Mouse (Mus musculus) frontal cortex, postnatal 36 days (tissue): ENCODE results near the gene Tesmin.

ENCODE experiments used
- DNase-seq, 2 experiments: peaks; one replicate each; pipeline ENCODE4 v3.0.0; 2022; ENCODE audit warnings: low spot score in 2 of 2

The Tesmin gene

DNA sequence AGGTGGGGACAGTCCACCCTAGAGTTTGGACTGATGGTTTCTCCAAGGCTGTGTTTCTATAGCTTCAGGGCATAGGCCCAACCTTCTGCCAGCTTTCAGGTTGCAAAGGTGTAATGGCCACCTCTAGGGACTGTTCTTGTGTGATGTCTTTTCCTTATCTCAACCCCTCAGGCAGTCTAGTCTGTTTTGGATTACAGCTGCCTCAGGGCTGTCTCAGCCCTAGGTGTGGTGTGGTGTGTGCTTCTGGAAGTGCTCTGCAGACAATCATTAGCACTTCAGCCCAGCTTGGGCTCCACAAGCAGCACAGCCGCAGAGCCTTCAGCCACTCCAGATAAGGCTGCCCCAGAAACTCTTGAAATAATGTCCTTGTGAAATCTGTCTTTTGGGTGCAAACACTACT lies 3.7 kb downstream of the Tesmin start:
- DNase-seq, result no peak

DNA sequence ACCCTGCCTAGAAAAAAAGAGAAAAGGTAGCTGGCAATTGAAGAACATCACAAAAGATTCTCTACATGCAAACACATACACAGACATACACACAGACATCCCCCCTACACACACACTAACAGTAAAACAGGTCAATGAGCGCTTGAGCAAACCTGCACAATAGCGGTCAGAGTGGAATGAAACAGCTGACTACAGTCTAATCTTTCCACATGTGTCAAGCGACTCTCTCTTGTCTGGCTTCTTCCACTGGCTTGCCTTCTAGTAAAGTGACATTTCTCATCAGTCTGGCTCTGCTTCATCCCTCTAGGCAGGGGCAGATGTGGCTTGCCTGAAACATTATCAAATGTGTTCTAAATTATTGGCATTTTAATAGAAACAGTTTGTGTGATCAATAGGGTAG lies 5.6 kb downstream of the Tesmin start:
- no peak for DNase-seq

DNA sequence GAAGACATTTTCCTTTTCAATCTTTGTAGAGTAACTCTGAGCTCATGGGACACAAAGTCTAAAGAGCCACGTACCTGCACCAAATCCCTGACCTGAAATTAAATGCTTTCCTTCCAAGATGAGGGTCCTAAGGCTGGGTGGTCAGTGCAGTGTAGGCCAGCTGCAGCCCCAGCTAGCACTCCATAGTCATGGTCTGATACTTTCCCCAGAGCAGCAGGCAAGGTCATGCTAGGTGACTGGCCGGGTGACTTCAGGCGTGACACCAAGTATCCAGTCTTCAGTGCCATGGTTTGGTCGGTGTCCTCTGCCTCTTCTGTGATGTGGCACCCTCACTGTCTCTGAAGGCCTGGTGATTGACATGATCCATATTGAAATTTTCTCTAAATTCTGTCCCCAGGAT lies 11.4 kb downstream of the Tesmin start:
- DNase-seq, result no peak

DNA sequence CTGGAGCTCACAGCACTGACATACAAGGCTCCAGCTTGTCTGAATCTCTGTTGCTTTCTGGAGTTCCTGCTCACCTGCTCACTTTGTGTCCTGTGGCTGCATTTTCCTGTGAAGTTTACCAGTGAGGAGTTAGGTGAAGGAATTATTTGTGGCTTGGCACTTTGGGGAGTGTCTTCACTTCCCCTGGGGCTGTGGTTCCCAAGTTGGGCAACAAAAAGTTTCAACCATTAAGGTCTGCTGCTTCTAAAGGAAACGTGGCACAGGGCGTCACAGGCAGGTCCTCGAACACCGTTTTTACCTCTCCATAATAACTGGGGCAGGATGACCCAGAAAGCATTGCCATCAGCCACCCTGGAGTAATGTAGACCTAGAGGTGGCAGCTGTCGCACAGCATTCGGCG lies 12.8 kb downstream of the Tesmin start:
- DNase-seq, result no peak

DNA sequence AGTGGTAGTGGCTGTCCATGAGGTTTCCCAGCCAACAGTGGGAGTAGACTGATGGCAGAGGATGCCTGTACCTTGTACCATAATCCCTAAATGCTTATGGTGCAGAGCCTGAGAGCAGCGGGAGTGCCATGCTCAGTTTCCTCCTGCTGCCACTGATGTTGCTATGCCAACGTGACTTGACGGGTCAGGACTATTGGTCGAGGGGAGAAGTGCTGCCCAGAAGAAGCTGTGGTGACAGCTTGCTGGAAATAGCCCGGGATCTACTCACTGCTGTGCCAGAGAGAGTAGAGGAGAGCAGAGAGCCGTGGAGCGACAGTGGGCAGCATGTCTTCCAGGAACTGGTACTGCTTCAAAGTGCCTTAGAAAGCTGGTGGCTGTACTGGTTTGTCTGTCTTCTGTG lies 13.3 kb downstream of the Tesmin start:
- no peak for DNase-seq

DNA sequence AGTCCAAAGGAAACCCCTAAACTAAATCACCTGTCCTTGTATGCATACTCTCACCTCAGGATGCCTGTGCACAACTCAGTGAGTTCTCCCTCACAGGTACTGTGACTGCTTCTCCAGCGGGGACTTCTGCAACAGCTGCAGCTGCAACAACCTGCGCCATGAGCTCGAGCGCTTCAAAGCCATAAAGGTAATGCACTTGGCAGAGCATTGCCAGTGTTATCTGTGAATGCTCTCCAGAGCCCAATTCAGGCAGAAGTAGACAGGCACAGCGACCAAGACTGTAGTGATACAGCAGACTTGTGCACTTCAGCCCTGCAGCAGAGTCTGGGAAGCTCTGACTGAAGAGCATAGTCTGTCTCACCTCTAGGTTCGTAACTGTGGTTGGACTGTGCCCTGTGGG lies 13.7 kb downstream of the Tesmin start:
- no peak for DNase-seq

DNA sequence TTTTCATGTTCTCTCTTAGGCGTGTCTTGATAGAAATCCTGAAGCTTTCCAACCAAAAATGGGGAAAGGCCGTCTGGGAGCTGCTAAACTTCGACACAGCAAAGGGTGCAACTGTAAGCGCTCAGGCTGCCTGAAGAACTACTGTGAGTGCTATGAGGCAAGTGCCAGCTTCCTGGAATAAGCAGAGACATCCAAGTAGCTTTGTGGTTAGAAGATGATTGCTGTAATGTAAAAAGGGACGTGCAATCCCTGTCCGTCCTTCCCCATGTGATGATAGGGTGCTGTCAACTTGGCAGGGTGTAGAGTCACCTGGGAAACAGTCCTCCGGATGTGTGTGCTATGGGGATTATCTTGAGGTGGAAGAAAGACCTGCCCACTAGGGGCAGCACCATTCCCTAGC lies 15.4 kb downstream of the Tesmin start:
- DNase-seq, result no peak

DNA sequence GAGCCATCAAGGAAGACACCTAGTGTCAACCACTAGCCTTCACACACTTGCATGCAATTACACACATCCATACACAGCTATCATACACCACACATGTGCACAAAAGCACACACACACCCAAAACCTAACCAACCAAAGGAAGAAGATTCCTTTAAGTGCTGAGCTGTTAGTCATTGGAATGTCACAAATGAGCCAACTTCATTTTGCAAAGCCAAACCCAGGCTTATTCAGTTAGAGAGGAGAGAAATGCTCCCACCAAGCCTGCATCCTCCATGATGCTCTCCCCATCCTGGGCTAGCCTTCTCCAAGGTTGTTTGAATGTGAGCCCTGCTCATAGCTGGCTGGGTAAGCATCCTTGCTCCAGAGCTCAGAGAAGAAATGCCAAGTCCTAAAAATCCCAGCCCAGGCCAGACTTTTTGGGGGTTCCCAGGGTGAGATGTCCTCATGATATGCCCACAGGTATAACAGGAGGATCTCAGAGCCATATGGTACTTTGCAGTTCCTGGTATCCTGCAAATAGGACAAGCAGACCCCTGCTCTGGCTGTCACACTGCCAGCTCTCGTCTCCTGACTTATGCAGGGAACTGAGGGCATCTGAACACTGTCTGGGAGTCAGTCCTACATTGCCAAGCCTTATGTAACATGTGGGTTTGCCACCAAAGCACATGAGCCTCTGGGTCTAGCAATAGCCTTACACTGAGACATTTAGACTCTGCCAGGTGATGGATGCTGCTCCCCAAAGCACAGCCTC lies 17.0 kb downstream of the Tesmin start:
- no peak for DNase-seq

DNA sequence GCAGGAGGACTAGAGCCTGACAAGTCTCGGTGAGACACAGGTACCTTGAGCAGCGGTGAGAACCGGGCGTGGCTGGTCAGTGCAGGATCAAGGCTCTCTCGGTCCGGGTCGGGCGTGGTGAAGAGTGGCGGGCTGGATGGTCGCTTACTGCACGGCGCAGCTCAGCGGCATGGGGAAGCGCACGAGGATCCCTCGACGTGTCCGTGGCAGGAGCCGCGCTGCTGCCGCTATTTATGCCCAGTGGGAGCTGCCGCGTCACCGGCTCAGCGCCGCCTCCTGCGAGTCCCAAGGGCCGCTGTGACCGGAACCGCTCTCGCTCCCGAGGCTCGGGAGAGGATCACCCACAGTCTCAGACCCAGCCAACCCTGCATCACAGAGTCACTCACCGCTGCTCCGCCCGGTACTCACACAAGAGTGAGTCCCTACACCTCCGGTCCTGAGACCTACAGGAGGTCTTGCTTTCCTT lies 25.6 kb downstream of the Tesmin start, which contains the start of gene Gal:
Gene Gal, minus strand, starts transcription at position 277 of the 466 bp plus-strand sequence.
- DNase-seq, result peak in 1 of 2 experiments; percentile 7

DNA sequence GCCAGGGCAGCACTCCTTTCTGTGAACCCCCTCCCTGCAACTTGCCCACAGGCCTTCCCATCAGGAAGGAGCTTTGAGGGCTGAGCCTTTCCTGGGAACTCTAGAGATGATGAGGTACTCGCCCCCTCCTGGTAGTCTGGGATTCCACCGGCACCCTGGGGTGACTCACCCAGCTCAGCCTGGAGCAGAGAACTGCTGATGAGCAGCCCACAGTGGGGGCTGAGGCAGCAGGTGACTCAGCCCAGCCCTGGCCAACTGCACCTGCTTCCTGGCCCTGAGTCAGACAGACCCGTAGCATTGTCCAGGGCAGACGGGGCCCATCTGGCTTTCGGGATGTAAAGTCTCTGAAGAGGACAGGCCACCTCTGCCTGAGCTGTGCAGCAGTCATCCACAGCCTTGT lies 30.6 kb downstream of the Tesmin start:
- DNase-seq, result peak; percentile 45 to 58

DNA sequence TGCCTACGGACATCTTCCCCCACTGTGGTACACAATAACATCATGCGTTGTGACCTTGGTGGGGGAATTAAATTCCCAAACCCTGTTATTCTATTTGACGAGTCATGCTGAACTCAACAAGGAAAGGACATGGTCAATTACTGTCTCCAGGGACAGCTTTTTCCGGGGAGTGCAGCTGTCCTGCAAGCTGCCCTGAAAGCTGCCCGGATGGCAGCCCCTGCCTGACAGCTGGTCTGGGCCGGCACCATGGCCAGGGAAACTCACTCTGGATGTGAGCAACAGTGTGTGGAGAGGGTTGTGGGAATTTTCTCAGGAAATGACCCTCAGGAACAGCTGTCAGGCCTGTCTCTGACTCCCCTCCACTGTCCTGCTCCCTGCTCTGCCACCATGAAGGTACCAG lies 33.8 kb downstream of the Tesmin start:
- DNase-seq, result no peak

DNA sequence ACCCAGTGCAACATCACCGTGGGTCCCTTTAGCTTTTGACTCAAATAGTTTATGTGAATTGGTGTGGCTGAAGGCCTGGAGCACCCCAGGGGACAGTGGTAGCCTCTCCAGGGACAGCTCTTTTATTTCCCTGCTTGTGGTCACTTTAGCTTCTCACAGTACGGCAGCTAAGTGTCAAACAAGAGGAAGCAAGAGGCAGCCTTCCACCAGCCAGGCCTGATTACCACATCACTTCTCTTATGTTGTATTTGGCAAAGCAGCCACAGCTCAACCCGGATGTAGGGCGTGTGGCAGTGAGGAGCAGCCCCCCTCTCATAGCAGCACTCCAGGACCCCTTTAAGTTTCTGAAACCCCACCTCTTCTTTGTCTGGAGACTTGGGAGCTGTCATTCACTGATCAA lies 34.3 kb downstream of the Tesmin start:
- DNase-seq, result no peak

DNA sequence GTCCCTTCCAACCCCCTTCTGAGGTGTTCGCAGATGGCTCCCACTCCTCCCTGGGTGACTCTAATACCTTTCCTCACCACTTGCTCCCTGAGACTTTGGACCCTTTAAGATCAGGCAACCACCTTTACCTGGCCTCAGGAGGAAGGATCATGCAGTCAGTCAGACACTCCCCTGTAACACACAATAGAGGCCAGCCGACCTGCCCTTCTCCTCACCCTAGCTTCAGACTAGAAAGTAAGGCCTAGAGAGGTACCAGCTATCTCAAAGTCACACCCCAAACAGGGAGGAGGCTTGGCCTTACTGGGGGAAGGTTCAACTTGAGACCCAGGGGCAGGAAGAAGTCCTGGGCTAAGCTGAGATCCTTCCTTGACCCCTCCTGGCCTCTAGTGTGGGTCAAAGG lies 35.6 kb downstream of the Tesmin start:
- DNase-seq, result no peak

DNA sequence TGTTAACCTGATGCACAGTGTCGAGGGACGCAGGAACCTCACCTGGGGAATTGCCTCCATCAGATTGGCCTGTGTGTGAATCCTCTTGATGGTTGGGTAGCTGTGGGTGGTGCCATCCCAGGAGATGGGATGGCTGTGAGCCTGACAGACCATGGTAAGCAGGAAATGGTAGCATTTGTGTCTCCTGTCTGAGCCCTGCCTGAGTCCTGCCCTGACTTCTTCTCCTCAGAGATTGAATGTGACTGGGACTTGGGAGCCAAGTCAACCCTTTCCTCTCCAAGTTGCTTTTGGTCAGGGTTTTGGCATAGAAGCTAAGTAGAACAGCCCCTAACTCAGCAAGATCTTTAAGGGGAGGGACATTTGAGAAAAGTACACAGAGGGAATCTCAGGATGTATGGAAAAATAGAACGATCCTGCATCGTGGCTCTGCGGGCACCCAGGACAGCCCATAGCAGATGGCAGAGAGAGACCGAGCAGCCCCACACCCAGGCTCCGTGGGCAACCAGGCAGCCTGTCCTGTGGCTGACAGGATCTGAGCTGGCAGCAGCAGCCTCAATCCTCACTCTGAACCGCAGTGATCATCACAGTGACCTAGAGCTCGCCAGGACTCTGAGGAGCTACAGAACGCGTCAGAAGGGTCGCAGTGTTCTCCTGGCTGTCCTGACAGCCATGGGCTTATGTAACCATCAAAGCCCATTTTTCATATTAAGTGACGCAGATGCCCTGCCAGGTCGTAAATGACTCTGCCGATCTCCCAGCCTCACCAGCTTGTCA lies 39.6 kb downstream of the Tesmin start:
- DNase-seq, result no peak

DNA sequence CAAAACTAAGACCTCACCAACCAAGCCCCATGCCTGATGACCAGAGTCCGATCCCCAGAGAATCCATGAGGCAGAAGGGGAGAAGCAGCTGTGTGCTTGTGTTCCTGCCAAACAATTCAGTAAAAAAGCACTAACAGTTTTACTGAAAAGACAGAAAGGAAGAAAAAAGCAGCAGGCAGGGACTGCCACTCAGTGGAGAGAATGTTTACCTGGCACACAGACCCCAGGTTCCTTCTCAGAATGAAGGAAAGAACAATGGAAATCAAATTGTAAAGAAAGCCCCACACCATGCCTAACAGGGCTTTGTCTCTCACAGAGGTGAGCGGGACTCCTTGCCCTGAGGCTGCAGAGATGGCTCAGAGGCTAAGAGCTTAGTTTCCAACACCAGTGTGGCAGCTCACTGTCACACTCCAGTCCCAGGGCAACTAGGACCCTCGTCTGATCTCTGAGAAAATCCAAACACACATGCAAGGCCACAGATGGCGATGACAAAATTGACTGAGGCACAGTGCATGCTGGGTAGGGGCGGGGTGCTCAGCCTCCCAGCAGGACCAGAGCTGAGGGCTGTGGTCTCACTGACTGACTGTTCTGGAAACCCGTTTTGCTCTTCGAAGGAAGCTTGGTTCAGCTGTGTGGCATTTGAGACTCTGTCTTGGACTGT lies 40.6 kb downstream of the Tesmin start:
- DNase-seq, result no peak

DNA sequence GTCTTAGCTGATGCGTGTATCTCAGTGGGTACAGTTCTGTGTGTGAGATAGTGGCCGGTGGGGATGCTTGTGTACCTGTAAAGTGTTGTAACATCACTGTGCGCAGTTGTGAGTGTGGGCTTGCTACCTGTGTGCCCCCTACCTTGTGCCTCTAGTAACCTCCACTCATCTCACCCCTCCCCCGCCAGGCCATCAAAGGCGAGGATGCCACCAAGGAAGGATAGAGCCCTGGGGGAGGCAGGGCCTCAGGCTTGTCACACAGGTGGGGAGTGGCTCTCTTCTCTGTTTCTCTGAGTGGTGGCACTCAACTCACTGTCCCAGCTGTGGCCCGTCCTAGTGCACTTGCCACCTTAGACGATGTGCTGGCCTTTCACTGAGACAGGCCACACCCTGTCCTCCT lies 42.4 kb downstream of the Tesmin start:
- no peak for DNase-seq

DNA sequence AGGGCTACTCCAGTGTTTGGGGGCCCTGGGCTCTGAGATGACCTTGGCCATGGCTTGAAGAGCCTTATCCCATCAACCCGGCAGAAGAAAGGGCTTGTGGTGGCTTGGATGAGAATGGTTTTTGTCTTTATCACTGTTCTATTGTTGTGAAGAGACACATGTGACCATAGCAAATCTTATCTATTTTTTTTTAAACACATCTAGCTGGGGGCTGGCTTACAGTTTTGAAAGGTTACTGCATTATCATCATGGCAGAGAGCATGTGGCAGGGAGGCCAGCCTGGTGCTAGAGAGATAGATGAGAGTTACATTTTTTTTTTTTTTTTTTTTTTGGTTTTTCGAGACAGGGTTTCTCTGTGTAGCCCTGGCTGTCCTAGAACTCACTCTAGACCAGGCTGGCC lies 43.3 kb downstream of the Tesmin start:
- no peak for DNase-seq

DNA sequence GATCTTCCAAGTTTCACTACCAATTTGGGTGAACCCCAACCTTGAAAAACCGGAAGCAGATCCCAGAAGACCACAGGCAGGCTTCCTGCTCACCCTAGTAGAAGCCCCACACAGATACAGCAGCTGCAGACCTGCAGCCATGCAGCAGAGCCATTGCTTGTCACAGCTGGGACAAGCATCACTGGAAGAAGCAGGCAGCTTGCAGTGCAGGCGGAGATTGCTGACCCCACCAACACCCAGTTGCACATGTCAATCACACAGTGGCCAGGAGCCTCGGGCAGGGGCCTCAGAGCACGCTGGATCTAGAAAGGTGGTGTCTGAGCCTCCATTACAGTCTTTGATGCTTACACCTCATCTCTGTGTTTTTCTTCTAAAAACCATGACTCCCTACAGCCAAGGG lies 45.5 kb downstream of the Tesmin start:
- no peak for DNase-seq

DNA sequence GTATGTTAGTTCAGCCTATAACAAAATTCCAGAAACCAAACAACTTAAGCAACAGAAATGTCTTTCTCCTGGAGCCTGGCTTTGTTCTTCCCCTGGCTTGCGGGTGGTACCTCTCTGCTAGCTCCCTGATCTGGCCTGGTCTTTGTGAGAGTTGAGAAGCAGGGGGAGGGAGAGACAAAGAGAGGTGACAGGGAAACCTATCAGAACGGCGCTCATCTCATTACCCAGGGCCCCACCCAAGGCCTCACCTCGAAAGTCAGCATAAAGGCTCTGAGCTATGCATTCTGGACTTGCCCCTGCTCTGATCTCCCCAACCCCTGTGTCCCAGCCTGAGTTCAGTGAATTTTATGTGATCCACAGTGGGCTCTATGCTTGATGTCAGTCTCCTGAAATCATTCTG lies 46.0 kb downstream of the Tesmin start:
- DNase-seq, result no peak

DNA sequence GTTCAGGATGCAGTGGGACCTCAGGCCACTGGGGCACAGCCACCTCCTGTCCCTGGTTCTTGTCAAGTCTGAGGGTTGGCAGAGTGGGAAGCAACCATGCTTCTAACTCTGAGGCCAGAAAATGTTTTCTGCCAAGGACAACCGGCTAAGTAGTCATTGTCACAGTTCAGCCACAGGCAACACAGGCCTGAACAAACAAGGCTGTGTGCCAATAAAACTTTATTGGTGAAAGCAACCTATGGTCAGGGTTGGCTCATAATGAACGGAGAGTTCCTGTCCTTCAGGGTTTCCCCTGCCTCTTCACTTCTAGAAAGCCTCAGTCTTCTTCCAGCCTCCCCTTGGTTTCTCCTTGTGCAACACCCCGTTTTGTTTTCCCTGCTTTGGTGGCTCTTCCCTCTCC lies 47.2 kb downstream of the Tesmin start:
- no peak for DNase-seq

DNA sequence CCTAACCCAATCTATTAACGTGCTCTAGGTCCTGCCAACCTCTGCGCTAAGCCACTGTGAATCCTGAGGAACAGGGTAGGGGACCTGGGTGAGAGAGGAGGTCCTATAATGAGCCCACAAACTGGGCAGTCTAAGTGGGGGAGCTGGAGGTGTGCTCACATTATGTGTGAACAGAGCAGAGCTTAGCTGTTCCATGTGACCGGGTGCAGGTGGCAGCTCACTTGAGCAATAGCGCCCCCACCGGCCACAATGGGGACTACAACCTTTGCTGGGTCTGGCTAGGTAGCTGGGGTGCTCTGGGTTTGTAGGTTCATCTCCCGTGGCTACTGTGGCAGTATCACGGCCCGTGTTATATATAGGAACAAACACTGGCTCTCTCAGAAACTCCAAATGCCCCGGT lies 48.2 kb downstream of the Tesmin start:
- DNase-seq, result no peak

DNA sequence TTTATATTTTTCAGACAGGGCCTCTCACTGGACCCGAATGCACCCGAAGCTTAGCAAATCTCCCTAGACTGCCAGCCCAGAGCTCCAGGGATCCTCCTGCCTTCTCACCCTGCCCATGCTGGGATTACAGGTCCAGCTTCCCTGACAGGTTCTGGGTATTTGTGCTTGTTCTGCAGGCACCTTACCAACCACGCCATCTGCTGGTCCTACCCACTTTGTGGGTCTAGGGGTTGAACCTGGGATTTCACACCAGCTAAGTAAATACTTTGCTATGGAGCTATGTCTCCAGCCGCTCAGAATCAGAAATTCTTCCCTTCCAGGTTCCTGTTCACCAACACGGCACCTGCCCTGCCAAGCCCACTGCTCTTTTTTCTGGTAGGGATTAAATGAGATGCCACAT lies 49.3 kb downstream of the Tesmin start:
- no peak for DNase-seq

DNA sequence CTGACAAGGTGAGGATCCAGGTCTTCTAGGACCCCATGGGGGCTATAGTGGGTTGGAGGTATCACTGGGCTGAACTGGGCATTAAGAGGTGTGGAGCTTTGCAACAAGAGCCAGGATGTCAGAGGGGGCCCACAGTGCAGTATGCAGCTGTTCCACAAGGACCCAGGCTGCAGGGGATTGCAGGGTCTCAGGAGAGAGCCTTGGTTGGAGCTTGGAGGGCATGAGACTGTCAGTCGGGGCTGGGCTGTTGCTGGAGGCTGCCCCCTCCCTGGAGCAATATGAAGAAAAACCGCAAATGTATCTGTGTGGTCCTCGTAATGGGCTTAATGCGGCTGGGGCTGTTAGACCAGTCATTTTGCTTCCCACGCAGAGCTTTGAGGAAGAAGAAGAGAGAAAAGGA lies 52.0 kb downstream of the Tesmin start:
- no peak for DNase-seq
